Mouse (Mus musculus) layer of hippocampus, adult 2 months (tissue): ENCODE measurements around the gene Prmt9. TPM values are rescaled to one million over a fixed set of nuclear protein-coding genes. Genes with fewer than 3 reads are reported as not detected.

ENCODE experiments used
- DNase-seq, 2 experiments: peaks; one replicate each; pipeline ENCODE4 v3.0.0; 2022; ENCODE audit warnings: low spot score in 2 of 2
- H3K27ac ChIP-seq: fragments of 200-600 bp; 2 replicates; pipeline ENCODE4 v1.8.1; 2022
- H3K4me3 ChIP-seq: fragments of 200-600 bp; 2 replicates; pipeline ENCODE4 v1.8.1; 2022; ENCODE audit warnings: mild to moderate bottlenecking
- CTCF ChIP-seq: fragments of 200-600 bp; conservative IDR thresholded peaks from 2 replicates; pipeline ENCODE4 v1.8.1; 2022; ENCODE audit warnings: antibody characterized with exemption, mild to moderate bottlenecking, moderate library complexity
- long read RNA-seq, 2 experiments: library from polyadenylated mRNA; stranded (forward); transcript quantifications; one replicate each; pipeline ENCODE4 v2.0.0; 2021; ENCODE audit warnings: borderline mapping rate in 2 of 2
- total RNA-seq, 2 experiments: library from RNA; stranded (reverse); gene quantifications; 2 replicates each; pipeline ENCODE4 v1.2.3; 2021

The Prmt9 gene
- 10 to 100 TPM; 17.9 to 21.5 TPM for total RNA-seq
- long read RNA-seq, experiment 1, transcript Prmt9-201 (12 exons, 2,781 nt) = major isoform, 13 of 20 reads
- long read RNA-seq, experiment 1, partial matches to known transcripts = 2 of 20 reads
- long read RNA-seq, experiment 1, other reads (novel, unspliced or antisense) = 4 of 20 reads
- long read RNA-seq, experiment 2, transcript Prmt9-201 (12 exons, 2,781 nt) = major isoform, 19 of 25 reads
- long read RNA-seq, experiment 2, partial matches to known transcripts = 2 of 25 reads
- long read RNA-seq, experiment 2, other reads (novel, unspliced or antisense) = 4 of 25 reads

- TF ChIP-seq CTCF = no peak
- peak within 1 kb of the TSS; percentile 93 for H3K4me3 ChIP-seq
- DNase-seq = peak; percentile 91 to 95
- peak within 1 kb of the TSS; percentile 94 for H3K27ac ChIP-seq
Measured at GRCm38 (mm10) chr8:77549121-77549706, at the start of gene Prmt9. Gene Prmt9, plus strand, starts transcription at chr8:77549397.

GRCm38 (mm10) chr8:77500264-77500663 lies 48.9 kb upstream of the Prmt9 start:
- no peak for DNase-seq
- no peak for TF ChIP-seq CTCF
- Histone ChIP-seq H3K4me3 (no peak overlapping the region), H3K27ac (no peak overlapping the region)

GRCm38 (mm10) chr8:77501131-77501530 lies 48.1 kb upstream of the Prmt9 start:
- Histone ChIP-seq H3K27ac (no peak overlapping the region), H3K4me3 (no peak overlapping the region)
- no peak for TF ChIP-seq CTCF
- no peak for DNase-seq

- no peak for DNase-seq
- Histone ChIP-seq H3K27ac (no peak overlapping the region), H3K4me3 (no peak overlapping the region)
- TF ChIP-seq CTCF = no peak
Measured at GRCm38 (mm10) chr8:77502547-77502946, 46.6 kb upstream of the Prmt9 start.

GRCm38 (mm10) chr8:77506539-77506938 lies 42.7 kb upstream of the Prmt9 start:
- Histone ChIP-seq H3K4me3 (no peak overlapping the region), H3K27ac (no peak overlapping the region)
- TF ChIP-seq CTCF = no peak
- no peak for DNase-seq

- TF ChIP-seq CTCF = no peak
- DNase-seq = no peak
- no peak overlapping the region for H3K27ac ChIP-seq
- H3K4me3 ChIP-seq = no peak overlapping the region
Measured at GRCm38 (mm10) chr8:77507510-77508035, 41.6 kb upstream of the Prmt9 start.

- TF ChIP-seq CTCF = no peak
- DNase-seq = no peak
- Histone ChIP-seq H3K27ac (no peak overlapping the region), H3K4me3 (no peak overlapping the region)
Measured at GRCm38 (mm10) chr8:77509044-77509443, 40.2 kb upstream of the Prmt9 start.

GRCm38 (mm10) chr8:77510426-77510825 lies 38.8 kb upstream of the Prmt9 start:
- no peak for DNase-seq
- no peak for TF ChIP-seq CTCF
- no peak overlapping the region for H3K27ac ChIP-seq
- no peak overlapping the region for H3K4me3 ChIP-seq

GRCm38 (mm10) chr8:77511750-77512493 lies 37.3 kb upstream of the Prmt9 start:
- Histone ChIP-seq H3K27ac (no peak overlapping the region), H3K4me3 (no peak overlapping the region)
- DNase-seq = no peak
- no peak for TF ChIP-seq CTCF

GRCm38 (mm10) chr8:77515201-77515600 lies 34.0 kb upstream of the Prmt9 start:
- no peak for DNase-seq
- H3K27ac ChIP-seq = no peak overlapping the region
- TF ChIP-seq CTCF = no peak
- no peak overlapping the region for H3K4me3 ChIP-seq

GRCm38 (mm10) chr8:77515786-77516185 lies 33.4 kb upstream of the Prmt9 start:
- no peak for DNase-seq
- no peak overlapping the region for H3K27ac ChIP-seq
- H3K4me3 ChIP-seq = no peak overlapping the region
- TF ChIP-seq CTCF = no peak

- TF ChIP-seq CTCF = no peak
- Histone ChIP-seq H3K4me3 (peak overlapping the region; percentile 76), H3K27ac (no peak overlapping the region)
- no peak for DNase-seq
Measured at GRCm38 (mm10) chr8:77516845-77517244, 32.4 kb upstream of the Prmt9 start.

- DNase-seq = peak; percentile 39 to 40
- Histone ChIP-seq H3K4me3 (peak within 1 kb of the TSS; percentile 76), H3K27ac (peak within 1 kb of the TSS; percentile 72; the same call in 1 of the 2 replicates)
- TF ChIP-seq CTCF = no peak
Measured at GRCm38 (mm10) chr8:77517301-77518200, 31.6 kb upstream of the Prmt9 start, which contains the start of gene Arhgap10. Gene Arhgap10, minus strand, starts transcription at chr8:77517953.
